Mouse (Mus musculus): ENCODE data around the gene Rptor. TPM values are rescaled to one million over a fixed set of nuclear protein-coding genes. Genes with fewer than 3 reads are reported as not detected.

Gene Rptor
- polyA plus RNA-seq, 1 experiment from 2014 or later: 10.6 TPM

- Histone ChIP-seq H3K4me2 (no peak overlapping the region), H3K27me3 (no peaks in the 10 kb centered on the region), H3K36me3 (peaks cover 7% of the 10 kb centered on the region), H3K9ac (no peak overlapping the region), H3K9me3 (no peaks in the 10 kb centered on the region), H3K4me1 (replicated peaks) (peaks cover 3% of the 10 kb centered on the region), H3K4me3 (no peak overlapping the region), H3K27ac (no peak overlapping the region)
- WGBS: 97% methylated on average over 6 of the region's 6 CpGs
- no peak for ATAC-seq (ENCODE audit: low FRiP score)
Observed at GRCm38 (mm10) chr11:119611496-119611895, 8.8 kb downstream of the Rptor start.

DNA sequence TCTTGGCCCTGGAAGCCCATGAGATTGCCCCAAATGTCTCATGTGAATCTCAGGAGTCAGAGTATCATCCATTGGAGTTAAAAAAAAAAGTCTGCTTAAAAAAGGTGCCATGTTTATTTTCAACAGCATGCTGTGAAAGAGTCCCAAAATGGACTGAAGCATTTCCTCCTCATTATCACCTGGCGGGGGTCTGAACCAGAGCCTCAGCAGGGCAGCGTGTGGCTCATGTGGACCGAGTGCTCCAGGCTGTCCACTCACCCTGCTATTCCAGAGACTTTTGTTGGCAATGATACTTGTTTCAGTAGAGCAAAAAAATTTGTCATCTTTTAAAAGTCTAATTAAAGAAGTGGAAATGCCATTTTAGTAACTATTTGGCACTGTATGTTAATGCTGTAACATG lies 9.5 kb downstream of the Rptor start:
- H3K9ac ChIP-seq: no peak overlapping the region
- WGBS: 89% methylated on average over 3 of the region's 3 CpGs

DNA sequence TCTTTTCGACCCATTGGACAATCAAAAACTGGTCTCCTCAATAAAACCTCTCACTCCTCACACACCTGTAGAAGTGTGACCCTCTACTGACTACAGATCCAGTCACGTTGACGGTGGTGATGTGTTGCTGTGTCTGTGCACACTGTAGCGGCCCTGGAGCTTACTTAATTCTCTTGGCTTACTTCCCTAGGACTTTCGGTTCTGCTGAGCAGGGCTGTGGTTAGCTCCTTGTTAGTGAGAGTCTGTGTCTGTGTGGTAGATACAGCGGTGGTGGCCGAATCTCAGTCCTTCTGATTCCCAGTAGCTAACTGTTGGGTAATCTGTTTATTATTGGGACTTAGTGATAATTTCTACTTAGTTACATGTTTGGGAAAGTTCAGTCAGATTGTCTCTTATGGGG lies 12.4 kb downstream of the Rptor start:
- Histone ChIP-seq H3K4me1 (replicated peaks) (0 out of 2 replicates have a peak, but pooled peaks cover 3% of the 10 kb centered on the region), H3K9me3 (no peaks in the 10 kb centered on the region), H3K27ac (no peak overlapping the region), H3K36me3 (no peaks in the 10 kb centered on the region), H3K27me3 (no peaks in the 10 kb centered on the region), H3K9ac (no peak overlapping the region), H3K4me3 (no peak overlapping the region), H3K4me2 (no peak overlapping the region)
- WGBS: 89% methylated on average over 7 of the region's 7 CpGs
- no peak for ATAC-seq (ENCODE audit: low FRiP score)

More for the DNA sequence above, 9.5 kb downstream of the Rptor start:
- H3K36me3 ChIP-seq: peaks cover 7% of the 10 kb centered on the region
- no peak for ATAC-seq (ENCODE audit: low FRiP score)
- H3K4me1 ChIP-seq (replicated peaks): peaks cover 3% of the 10 kb centered on the region
- no peaks in the 10 kb centered on the region for H3K9me3 ChIP-seq
- H3K27me3 ChIP-seq: no peaks in the 10 kb centered on the region
- no peak overlapping the region for H3K27ac ChIP-seq
- H3K4me2 ChIP-seq: no peak overlapping the region
- no peak overlapping the region for H3K4me3 ChIP-seq

GRCm38 (mm10) chr11:119618763-119619162 lies 16.1 kb downstream of the Rptor start:
- no peak overlapping the region for H3K27ac ChIP-seq
- no peak for ATAC-seq (ENCODE audit: low FRiP score)
- no peaks in the 10 kb centered on the region for H3K36me3 ChIP-seq
- 56% methylated on average over 5 of the region's 5 CpGs for WGBS
- no peaks in the 10 kb centered on the region for H3K9me3 ChIP-seq
- H3K9ac ChIP-seq: no peak overlapping the region
- H3K4me2 ChIP-seq: no peak overlapping the region
- no peak overlapping the region for H3K4me3 ChIP-seq
- H3K4me1 ChIP-seq (replicated peaks): peaks cover 14% of the 10 kb centered on the region; the same call in 1 of the 2 replicates
- H3K27me3 ChIP-seq: no peaks in the 10 kb centered on the region

DNA sequence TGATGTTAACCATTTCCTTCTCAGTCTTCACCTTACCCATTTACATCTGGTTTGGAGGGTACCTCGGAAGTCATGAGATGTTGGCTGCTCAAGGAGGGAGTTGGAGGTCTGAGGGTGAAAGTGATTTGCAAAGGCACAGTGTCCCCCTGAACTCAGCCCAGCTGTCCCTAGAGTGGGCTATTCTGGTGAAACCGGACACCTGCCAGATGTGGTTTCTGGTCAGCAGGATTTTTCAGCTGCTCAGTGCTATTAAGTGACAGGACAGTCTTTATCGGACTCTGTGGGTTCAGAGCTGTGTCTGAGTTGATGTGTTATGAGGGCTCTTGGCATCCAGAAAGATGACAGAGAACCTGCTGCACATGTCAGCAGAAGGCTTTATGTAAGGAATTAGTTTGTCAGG lies 18.6 kb downstream of the Rptor start:
- no peak overlapping the region for H3K4me2 ChIP-seq
- H3K27ac ChIP-seq: no peak overlapping the region
- no peaks in the 10 kb centered on the region for H3K27me3 ChIP-seq
- ATAC-seq (ENCODE audit: low FRiP score): no peak
- H3K9ac ChIP-seq: no peak overlapping the region
- no peaks in the 10 kb centered on the region for H3K9me3 ChIP-seq
- no peaks in the 10 kb centered on the region for H3K36me3 ChIP-seq
- no peak overlapping the region for H3K4me3 ChIP-seq
- 80% methylated on average over 3 of the region's 3 CpGs for WGBS
- peaks cover 24% of the 10 kb centered on the region for H3K4me1 ChIP-seq (replicated peaks)

DNA sequence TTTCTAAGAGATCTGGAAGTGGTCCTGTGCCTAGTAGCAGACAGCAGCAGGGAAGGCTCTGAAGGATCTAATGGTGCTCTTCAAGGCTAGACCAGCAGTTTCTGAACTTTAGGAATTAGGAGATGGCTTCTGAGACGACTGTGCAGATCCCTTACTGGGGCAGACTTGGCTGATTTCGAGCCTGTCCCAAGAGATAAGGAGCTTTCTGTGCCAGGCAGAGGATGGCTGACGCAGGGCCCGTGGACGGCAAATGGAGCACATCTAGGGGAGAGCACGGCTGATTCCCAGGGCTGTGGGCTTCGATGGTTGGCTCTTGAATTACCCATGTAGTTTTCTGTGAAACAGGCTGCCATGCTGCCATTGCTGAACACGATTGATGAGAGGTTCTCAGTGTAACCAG lies 21.1 kb downstream of the Rptor start:
- H3K4me1 ChIP-seq (replicated peaks): peaks cover 24% of the 10 kb centered on the region

DNA sequence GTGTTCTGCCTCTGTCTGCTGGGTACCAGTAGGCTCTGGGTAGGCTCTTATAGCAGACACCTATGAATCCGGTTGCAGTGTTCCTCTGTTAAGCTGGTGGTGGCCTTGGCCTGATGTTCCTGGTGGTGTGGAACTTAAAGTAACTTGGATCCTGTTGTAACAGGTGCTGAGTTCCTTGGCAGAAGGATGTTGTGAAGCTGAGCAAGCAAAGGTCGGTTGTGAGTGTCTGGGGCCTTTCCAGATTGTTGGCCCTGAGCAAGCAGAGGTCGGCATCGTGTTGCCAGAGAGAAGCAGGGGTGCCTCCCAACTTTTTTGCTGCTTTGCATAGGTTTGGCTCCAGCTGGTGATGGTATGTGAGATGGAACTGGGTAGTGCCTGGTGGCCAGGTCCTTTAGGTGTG lies 21.7 kb downstream of the Rptor start:
- ATAC-seq (ENCODE audit: low FRiP score): no peak
- Histone ChIP-seq H3K4me3 (no peak overlapping the region), H3K27me3 (no peaks in the 10 kb centered on the region), H3K4me1 (replicated peaks) (peaks cover 27% of the 10 kb centered on the region), H3K4me2 (no peak overlapping the region), H3K36me3 (no peaks in the 10 kb centered on the region), H3K27ac (no peak overlapping the region), H3K9me3 (no peaks in the 10 kb centered on the region), H3K9ac (no peak overlapping the region)
- 95% methylated on average over 4 of the region's 4 CpGs for WGBS

More for the DNA sequence above, 21.1 kb downstream of the Rptor start:
- no peak overlapping the region for H3K4me2 ChIP-seq
- WGBS: 88% methylated on average over 8 of the region's 8 CpGs
- H3K27ac ChIP-seq: no peak overlapping the region
- H3K4me3 ChIP-seq: no peak overlapping the region
- no peak for ATAC-seq (ENCODE audit: low FRiP score)
- H3K36me3 ChIP-seq: no peaks in the 10 kb centered on the region
- no peaks in the 10 kb centered on the region for H3K27me3 ChIP-seq
- no peak overlapping the region for H3K9ac ChIP-seq
- no peaks in the 10 kb centered on the region for H3K9me3 ChIP-seq

DNA sequence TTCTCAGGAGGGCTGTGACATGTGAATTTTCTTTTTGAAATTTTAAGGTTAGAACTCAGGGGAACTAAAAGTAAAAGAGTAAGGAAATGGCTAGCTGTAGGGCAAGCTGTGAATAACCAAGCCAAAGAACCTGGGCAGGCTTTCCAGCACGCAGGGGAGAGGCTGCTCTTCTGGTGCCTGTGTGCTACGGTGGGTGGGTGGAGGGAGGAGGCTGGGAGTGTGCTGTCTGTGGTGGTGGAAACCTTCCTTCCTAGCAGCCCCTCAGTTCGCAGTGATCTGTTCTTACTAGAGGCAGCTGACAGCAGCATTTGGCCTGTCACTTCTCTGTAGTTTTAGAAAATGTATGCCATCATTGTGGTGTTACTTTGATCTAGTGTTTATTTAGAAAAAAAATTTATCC lies 22.2 kb downstream of the Rptor start:
- Histone ChIP-seq H3K9ac (no peak overlapping the region), H3K4me1 (replicated peaks) (peaks cover 33% of the 10 kb centered on the region), H3K27me3 (no peaks in the 10 kb centered on the region), H3K36me3 (no peaks in the 10 kb centered on the region), H3K4me3 (no peak overlapping the region), H3K27ac (no peak overlapping the region), H3K9me3 (no peaks in the 10 kb centered on the region), H3K4me2 (no peak overlapping the region)
- 58% methylated on average over 3 of the region's 3 CpGs for WGBS
- no peak for ATAC-seq (ENCODE audit: low FRiP score)

DNA sequence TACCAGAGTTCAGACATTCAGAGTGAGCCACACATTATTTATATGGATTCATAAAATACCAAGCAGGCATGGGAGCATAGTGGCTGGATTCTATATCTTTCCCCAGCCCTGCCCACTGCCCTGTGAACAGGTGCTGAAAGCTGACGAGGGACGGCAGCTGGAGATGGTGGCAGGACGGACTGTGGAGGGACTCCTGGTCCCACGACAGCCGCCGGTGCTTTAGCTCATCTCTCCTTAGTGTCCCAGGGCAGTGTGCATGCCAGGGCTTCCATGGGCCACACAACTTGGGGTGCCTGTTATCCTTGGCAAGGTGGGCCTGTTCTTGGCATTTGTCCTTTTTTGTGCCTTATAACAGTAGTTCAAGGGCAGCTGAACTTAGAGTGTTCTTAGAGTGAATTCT lies 22.8 kb downstream of the Rptor start:
- no peaks in the 10 kb centered on the region for H3K27me3 ChIP-seq
- no peak overlapping the region for H3K4me3 ChIP-seq
- peaks cover 37% of the 10 kb centered on the region for H3K4me1 ChIP-seq (replicated peaks)
- WGBS: 77% methylated on average over 6 of the region's 6 CpGs
- no peak for ATAC-seq (ENCODE audit: low FRiP score)
- H3K27ac ChIP-seq: no peak overlapping the region
- H3K36me3 ChIP-seq: no peaks in the 10 kb centered on the region
- peak overlapping the region; percentile 24; the same call in 1 of the 2 replicates for H3K9ac ChIP-seq
- H3K9me3 ChIP-seq: no peaks in the 10 kb centered on the region
- H3K4me2 ChIP-seq: no peak overlapping the region

DNA sequence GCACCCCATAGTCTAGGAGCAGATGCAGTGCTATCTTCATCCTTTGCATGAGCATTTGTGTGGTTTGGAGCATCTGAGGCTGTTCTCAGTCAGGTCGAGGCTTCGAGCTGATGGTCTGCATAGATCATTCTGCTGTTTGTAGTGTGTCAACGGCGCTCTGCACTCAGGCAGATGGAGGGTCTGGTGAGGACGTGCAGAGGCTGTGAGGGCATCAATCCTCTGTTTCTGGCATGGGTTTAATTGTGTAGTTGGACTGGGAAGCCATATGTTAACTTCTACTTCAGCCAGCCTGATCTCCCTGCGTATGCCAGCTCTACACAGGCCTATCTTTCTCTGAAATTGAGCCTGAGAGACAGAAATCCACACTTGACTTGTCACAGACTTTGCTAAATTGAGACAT lies 23.2 kb downstream of the Rptor start:
- Histone ChIP-seq H3K27ac (no peak overlapping the region), H3K36me3 (no peaks in the 10 kb centered on the region), H3K27me3 (no peaks in the 10 kb centered on the region), H3K4me1 (replicated peaks) (peaks cover 39% of the 10 kb centered on the region), H3K9me3 (no peaks in the 10 kb centered on the region), H3K4me3 (no peak overlapping the region), H3K9ac (peak overlapping the region; percentile 24; the same call in 1 of the 2 replicates), H3K4me2 (no peak overlapping the region)
- ATAC-seq (ENCODE audit: low FRiP score): no peak
- 78% methylated on average over 6 of the region's 6 CpGs for WGBS

DNA sequence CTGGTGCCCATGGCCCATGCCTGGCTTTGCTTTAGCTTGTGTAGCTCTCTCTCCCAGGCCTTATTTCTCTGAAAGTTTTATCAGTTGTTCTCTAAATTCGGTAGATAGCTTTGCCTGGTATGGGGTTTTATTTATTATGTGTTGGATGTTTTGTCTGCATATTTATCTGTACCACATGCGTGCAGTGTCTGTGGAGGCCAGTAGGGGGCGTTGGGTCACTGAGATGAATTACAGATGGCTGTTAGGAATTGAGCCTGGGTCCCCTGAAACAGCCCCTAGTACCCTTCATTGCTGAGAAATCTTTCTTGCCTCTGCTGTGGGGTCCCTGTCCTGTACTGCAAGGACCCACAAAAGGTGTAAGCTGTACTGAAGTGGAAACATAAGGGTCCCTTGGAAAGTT lies 24.5 kb downstream of the Rptor start:
- 69% methylated on average over 3 of the region's 3 CpGs for WGBS
- H3K9ac ChIP-seq: no peak overlapping the region
- no peaks in the 10 kb centered on the region for H3K9me3 ChIP-seq
- H3K4me1 ChIP-seq (replicated peaks): peaks cover 39% of the 10 kb centered on the region
- no peaks in the 10 kb centered on the region for H3K36me3 ChIP-seq
- H3K4me2 ChIP-seq: no peak overlapping the region
- H3K27ac ChIP-seq: no peak overlapping the region
- no peak for ATAC-seq (ENCODE audit: low FRiP score)
- no peak overlapping the region for H3K4me3 ChIP-seq
- no peaks in the 10 kb centered on the region for H3K27me3 ChIP-seq

DNA sequence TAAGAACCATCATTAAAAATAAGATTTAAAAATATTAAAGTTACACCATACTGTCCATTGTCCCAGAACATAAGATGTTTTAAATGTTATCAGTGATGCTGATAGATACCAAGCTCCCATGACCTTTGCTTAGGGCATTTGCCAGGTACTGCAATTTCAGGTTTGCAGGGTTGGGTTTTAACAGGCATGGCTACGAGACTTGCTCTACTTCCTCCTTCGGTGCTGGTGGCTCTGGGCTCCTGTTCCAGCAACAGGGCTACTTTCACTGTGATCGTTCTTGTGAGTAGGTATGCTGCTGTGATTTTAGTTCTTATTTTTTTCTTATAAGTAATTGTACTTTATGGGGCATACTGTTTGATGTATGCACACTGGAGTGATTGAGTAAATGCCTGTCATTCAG lies 26.4 kb downstream of the Rptor start:
- H3K4me3 ChIP-seq: no peak overlapping the region
- no peaks in the 10 kb centered on the region for H3K27me3 ChIP-seq
- H3K4me2 ChIP-seq: no peak overlapping the region
- H3K9me3 ChIP-seq: no peaks in the 10 kb centered on the region
- H3K27ac ChIP-seq: no peak overlapping the region
- no peak overlapping the region for H3K9ac ChIP-seq
- H3K36me3 ChIP-seq: no peaks in the 10 kb centered on the region
- H3K4me1 ChIP-seq (replicated peaks): peaks cover 35% of the 10 kb centered on the region
- 89% methylated on average over 3 of the region's 3 CpGs for WGBS
- ATAC-seq (ENCODE audit: low FRiP score): no peak

GRCm38 (mm10) chr11:119630329-119630728 lies 27.6 kb downstream of the Rptor start:
- no peaks in the 10 kb centered on the region for H3K27me3 ChIP-seq
- no peak overlapping the region for H3K27ac ChIP-seq
- 79% methylated on average over 5 of the region's 5 CpGs for WGBS
- no peak for ATAC-seq (ENCODE audit: low FRiP score)
- H3K4me3 ChIP-seq: no peak overlapping the region
- no peak overlapping the region for H3K4me2 ChIP-seq
- H3K9me3 ChIP-seq: no peaks in the 10 kb centered on the region
- no peaks in the 10 kb centered on the region for H3K36me3 ChIP-seq
- H3K9ac ChIP-seq: no peak overlapping the region
- H3K4me1 ChIP-seq (replicated peaks): peaks cover 45% of the 10 kb centered on the region

Data from hindbrain, embryonic 13.5 days (tissue).